Mouse (Mus musculus) left cerebral cortex, adult 11 months (tissue): ENCODE results near the gene Polg2.

ENCODE experiments used
- DNase-seq: peaks from one replicate; pipeline ENCODE4 v3.0.0; 2022; ENCODE audit warnings: low spot score

Gene Polg2

DNA sequence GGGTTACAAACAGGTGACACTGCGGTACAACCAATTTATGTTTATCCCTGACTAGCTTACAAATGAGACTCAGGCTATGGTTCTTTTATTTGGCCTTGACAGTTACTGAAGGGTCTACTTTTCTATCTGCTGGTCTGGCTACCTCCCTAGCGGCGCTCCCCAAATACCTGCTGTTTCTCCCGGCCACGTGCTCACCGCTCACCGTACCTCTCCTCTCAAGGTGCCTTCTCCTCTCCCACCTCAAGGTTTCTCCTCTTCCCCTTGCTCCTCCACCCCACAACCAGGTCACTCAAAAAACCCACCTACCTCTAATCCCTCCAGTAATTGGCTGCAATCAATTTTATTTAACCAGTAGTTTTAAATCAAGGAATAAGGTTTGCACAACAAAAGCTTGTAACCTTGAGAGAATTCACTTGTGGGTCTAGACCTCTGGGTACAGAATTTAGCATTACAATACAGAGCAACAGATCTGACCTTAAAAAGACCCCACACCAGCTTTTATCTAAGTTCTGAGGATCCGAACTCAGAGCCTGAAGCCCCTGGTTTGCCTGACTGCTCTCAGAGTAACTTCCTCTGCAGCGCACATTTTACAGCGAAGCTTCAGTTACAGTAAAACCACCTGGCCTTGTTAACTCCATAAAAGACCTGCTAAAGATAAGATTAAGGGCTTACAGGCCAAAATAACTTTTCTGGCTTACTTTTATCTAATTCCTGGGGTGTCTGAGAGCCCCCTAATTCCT, 55.0 kb downstream of the Polg2 start:
- DNase-seq = no peak

DNA sequence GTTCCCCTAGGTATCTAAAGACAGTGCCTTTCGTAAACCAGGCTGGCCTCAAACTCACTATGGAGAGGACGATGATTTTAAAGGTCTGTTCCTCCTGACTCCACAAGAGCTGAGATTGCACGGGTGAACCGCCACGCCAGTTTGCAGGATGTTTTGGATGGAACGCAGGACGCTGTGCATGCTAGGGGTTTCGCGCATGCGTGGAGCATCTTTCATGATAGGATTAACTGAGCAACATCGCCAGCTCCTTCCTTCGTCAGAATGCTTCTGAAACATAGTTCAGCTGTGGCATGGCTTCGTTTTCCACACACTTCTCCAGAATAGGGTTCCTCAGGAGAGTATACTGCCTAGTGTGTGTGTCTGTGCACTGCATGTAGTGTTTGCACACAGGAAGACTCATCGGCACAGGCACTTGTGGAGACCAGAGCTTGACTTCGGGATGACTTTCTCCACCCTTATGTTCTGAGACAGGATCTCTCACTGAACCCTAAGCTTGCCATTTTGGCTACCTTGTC, 55.7 kb downstream of the Polg2 start:
- no peak for DNase-seq

DNA sequence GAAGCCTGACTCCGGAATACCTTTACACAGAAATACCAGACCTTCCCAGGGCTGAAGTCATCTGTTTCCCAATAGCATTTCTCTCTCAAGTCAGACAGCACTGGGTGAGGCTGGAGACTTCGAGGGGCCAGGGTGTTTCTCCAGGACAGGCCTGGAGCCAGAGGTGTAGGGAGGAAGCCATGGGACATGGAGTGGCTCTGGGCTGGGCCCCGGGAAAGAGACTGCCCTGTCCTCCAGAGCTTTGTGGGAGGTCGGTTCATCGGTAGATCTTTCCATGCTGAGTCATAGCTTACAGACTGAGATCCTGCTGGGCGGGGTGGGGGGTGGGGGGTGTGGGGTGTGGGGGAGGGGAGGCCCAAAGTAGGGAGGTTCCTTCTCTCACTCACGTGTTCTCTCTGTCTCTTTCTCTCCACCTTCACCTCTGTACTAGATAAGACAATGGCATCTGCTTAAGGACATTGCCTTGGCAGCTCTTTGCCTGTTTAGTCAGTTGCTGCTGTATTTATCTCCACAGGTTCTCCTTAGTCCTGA, 56.4 kb downstream of the Polg2 start:
- no peak for DNase-seq

DNA sequence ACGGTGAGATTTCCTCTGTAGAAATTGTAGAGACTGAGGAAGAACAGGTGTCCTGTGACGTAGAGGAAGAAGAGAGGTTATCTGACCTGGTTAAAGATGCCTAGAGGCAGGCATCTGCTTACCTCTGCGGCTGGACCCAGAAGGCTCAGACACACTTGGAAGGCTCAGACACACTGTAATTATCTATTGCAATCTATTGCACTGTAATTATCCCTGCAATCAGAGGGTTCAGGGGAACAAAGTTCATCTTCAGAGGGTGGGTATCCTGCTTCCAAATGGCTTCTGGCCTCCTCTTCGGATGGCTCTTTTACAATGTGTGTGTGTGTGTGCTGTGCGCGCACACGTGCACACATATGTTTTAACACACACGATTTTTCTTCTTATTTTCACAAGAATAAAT, 59.0 kb downstream of the Polg2 start:
- DNase-seq = no peak
